Mouse (Mus musculus): ENCODE data around the gene Tex13b.

DNA sequence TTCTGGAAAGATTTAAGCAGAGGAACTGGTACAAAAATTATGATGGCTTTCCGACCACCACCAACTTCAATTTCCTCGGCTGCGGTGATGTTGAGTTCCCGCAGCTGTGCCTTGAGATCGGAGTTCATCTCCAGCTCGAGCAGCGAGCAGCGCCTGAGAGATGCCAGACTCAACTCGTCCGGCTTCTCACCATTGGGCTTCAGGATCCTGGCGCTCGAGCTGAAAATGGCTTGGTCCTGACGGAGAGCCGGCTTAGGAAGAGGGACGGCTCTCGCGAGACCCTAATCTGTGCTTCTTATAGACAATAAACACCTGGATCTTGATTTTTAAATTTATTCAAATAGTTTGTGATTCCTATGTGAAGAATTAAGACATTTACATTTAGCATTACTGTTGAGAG lies 9.1 kb upstream of the Tex13b start:
- TF ChIP-seq CTCF (IDR thresholded peaks at IDR 0.05) = no peak
- no peak for TF ChIP-seq EP300 (IDR thresholded peaks at IDR 0.05)

Measured in lung, postnatal 0 days (tissue).